Mouse (Mus musculus) neutrophil, adult 59 days (primary cell): Measurements from ENCODE around the gene Kcnk12. TPM values are rescaled to one million over a fixed set of nuclear protein-coding genes. Genes with fewer than 3 reads are reported as not detected.

Experiments used
- total RNA-seq, 2 experiments: library from RNA; stranded (reverse); gene quantifications; 1 replicate in 1 of 2; 2 replicates in 1 of 2; pipeline ENCODE4 v1.2.4; 2023

The Kcnk12 gene
- 10 to 100 TPM; 12.0 to 12.4 TPM for total RNA-seq

DNA sequence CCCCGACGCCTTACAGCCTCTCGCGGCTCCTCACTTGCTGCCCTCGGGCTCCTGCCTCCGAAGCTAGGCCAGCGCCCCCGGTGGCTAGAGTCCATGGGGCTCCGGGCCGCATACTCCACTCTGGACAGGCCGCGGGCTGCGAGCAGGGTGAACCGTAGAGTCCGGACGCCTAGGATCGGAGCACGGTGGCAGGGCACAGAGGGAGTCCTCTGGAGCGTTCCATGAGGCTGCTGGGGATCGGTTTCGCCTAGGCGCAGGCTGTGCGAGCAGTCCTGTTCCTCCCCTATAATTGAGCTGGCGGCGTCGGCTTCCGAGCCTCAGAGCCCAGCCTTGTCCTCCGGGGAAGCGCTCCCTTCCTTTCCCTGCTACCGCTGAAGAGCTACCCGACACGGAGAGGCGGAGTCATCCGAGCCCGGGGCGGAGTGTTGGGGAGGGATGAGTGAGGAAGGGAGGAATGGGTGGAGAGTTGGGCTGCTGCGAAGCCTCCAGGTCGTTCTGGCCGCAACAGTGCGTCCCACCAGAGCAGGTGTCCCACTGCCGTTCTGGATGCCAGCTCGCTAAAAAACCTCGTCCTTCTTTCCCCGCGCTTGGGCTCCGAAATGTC lies at the start of gene Kcnk12:
Kcnk12 (minus strand) TSS at position 307 of the 604 bp plus-strand sequence.

Other genes with a start within 250 kb of the Kcnk12 start
- under 1 TPM in 1 of 2 experiments, not detected in 1; 0.47 TPM for gene Epcam, start 162.0 kb downstream of the Kcnk12 start, total RNA-seq
- 10 to 100 TPM; 12.7 to 15.7 TPM for gene Msh2, start 125.7 kb downstream of the Kcnk12 start, total RNA-seq
- gene Rpl36-ps4, start 123.0 kb upstream of the Kcnk12 start, total RNA-seq, result not detected
- 10 to 100 TPM; 15.4 TPM for gene Msh6, start 177.1 kb upstream of the Kcnk12 start, total RNA-seq